Mouse (Mus musculus) midbrain, embryonic 15.5 days (tissue): ENCODE results near the gene Nek8. TPM values are rescaled to one million over a fixed set of nuclear protein-coding genes. Genes with fewer than 3 reads are reported as not detected.
A peak's percentile ranks its signal among the peaks of the same experiment; 100 is the strongest.

Source experiments
- ATAC-seq: fragments of 200-750 bp; cut with Nextera tagmentation; replicated peaks from 2 replicates; pipeline ENCODE4 v1.8.0; 2017; ENCODE audit warnings: moderate TSS enrichment
- H3K27ac ChIP-seq: fragments of 300-500 bp; sonication (generic); 2 replicates; pipeline ENCODE4 v1.5.1; 2015; ENCODE audit warnings: mild to moderate bottlenecking, inconsistent platforms
- H3K27me3 ChIP-seq: fragments of 300-500 bp; sonication (generic); replicated peaks from 2 replicates; pipeline ENCODE4 v1.6.1; 2015; ENCODE audit warnings: inconsistent platforms
- H3K36me3 ChIP-seq: fragments of 300-500 bp; sonication (generic); replicated peaks from 2 replicates; pipeline ENCODE4 v1.6.1; 2015; ENCODE audit warnings: inconsistent platforms
- H3K4me1 ChIP-seq: fragments of 300-500 bp; sonication (generic); 2 replicates; pipeline ENCODE4 v1.6.1; 2015; ENCODE audit warnings: inconsistent platforms
- H3K4me2 ChIP-seq: fragments of 300-500 bp; sonication (generic); 2 replicates; pipeline ENCODE4 v1.6.1; 2015; ENCODE audit warnings: inconsistent platforms, mild to moderate bottlenecking, moderate library complexity
- H3K4me3 ChIP-seq: fragments of 300-500 bp; sonication (generic); 2 replicates; pipeline ENCODE4 v1.5.1; 2015; ENCODE audit warnings: mild to moderate bottlenecking, inconsistent platforms
- H3K9ac ChIP-seq: fragments of 300-500 bp; sonication (generic); 2 replicates; pipeline ENCODE4 v1.6.1; 2015; ENCODE audit warnings: mild to moderate bottlenecking, inconsistent platforms
- H3K9me3 ChIP-seq: fragments of 300-500 bp; sonication (generic); 2 replicates; pipeline ENCODE4 v1.6.1; 2016; ENCODE audit warnings: inconsistent platforms
- WGBS: fragments of 180-500 bp; shearing (Covaris S2); methylation state at CpG from one replicate; pipeline ENCODE4 v1.1.7; 2015; ENCODE audit warnings: mixed read lengths; 5-methylcytosine and 5-hydroxymethylcytosine counted together
- microRNA-seq: library from miRNA; unstranded; fragments of <30 nt; microRNA quantifications from one replicate; pipeline ENCODE4, GENCODE M21; 2016
- polyA plus RNA-seq: library from polyadenylated mRNA; unstranded; fragments of >200 nt; fragmentation: Nextera tagmentation; extraction: Ambion mirVana; gene quantifications from 2 replicates; pipeline ENCODE4 v1.2.1, GENCODE M21; 2015

Nek8 gene
- polyA plus RNA-seq, 1 experiment from 2014 or later = 6.5 TPM

GRCm38 (mm10) chr11:78123782-78124181 is 52.7 kb downstream of the Nek8 start:
- Histone ChIP-seq H3K27ac (no peak overlapping the region), H3K27me3 (no peaks in the 10 kb centered on the region), H3K9ac (no peak overlapping the region), H3K36me3 (no peaks in the 10 kb centered on the region), H3K4me1 (peaks cover 23% of the 10 kb centered on the region), H3K4me3 (no peak overlapping the region), H3K9me3 (no peaks in the 10 kb centered on the region), H3K4me2 (no peak overlapping the region)
- no peak for ATAC-seq

GRCm38 (mm10) chr11:78122815-78123214 is 53.7 kb downstream of the Nek8 start:
- Histone ChIP-seq H3K9me3 (no peaks in the 10 kb centered on the region), H3K4me2 (no peak overlapping the region), H3K4me1 (peaks cover 31% of the 10 kb centered on the region), H3K36me3 (no peaks in the 10 kb centered on the region), H3K4me3 (no peak overlapping the region), H3K27me3 (no peaks in the 10 kb centered on the region), H3K27ac (no peak overlapping the region), H3K9ac (no peak overlapping the region)
- WGBS = 89% methylated on average over 4 of the region's 4 CpGs
- ATAC-seq = no peak

DNA sequence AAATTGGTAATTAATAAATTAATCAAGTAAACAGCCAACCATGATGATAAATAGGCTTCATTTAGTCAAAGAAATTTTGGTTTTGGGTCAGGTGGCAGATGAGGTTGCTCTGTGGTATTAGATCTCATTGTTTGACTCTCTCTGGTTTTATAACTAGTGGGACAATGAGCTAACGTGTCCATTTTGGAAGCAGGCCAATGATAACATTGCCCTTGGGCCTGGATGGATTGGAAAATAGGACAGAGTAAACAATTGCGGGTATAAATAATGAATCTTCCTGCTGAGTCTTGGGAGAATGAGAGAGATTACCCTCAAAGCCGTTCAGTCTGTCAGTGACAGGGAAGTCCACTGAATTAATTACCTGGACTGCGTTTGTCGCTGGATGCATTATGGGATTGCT is 55.3 kb downstream of the Nek8 start:
- WGBS = 24% methylated on average over 5 of the region's 5 CpGs
- no peak for ATAC-seq
- Histone ChIP-seq H3K27ac (no peak overlapping the region), H3K4me1 (peaks cover 40% of the 10 kb centered on the region), H3K4me3 (no peak overlapping the region), H3K36me3 (no peaks in the 10 kb centered on the region), H3K27me3 (no peaks in the 10 kb centered on the region), H3K9ac (no peak overlapping the region), H3K9me3 (no peaks in the 10 kb centered on the region), H3K4me2 (no peak overlapping the region)

- Histone ChIP-seq H3K9me3 (no peaks in the 10 kb centered on the region), H3K4me1 (peaks cover 44% of the 10 kb centered on the region), H3K27ac (no peak overlapping the region), H3K4me3 (no peak overlapping the region), H3K36me3 (no peaks in the 10 kb centered on the region), H3K27me3 (no peaks in the 10 kb centered on the region), H3K4me2 (no peak overlapping the region), H3K9ac (no peak overlapping the region)
- ATAC-seq = no peak
- WGBS = 82% methylated on average over 8 of the region's 8 CpGs
Measured at GRCm38 (mm10) chr11:78119898-78120297, 56.6 kb downstream of the Nek8 start.

DNA sequence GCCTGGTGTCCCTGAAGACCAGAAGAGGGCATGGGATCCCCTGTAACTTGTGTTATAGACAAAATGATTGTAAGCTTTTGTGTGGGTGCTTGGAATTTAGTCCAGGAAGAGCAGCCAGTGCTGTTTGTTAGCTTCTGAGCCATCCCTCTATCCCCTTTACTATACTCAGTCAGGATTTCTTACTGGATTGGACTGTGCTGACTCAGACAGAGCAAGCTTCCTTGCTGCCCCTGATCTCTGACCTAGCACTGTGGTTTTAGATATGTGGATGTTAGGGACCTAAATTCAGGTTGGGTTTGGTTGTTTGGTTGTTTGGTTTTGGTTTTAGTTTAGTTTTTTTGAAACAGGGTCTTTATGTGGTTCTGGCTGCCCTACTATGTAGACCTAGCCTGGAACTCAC is 58.0 kb downstream of the Nek8 start:
- H3K27ac ChIP-seq = no peak overlapping the region
- H3K9ac ChIP-seq = no peak overlapping the region
- ATAC-seq = no peak
- no peak overlapping the region for H3K4me2 ChIP-seq
- H3K4me1 ChIP-seq = peaks cover 55% of the 10 kb centered on the region
- no peak overlapping the region for H3K4me3 ChIP-seq
- H3K27me3 ChIP-seq = no peaks in the 10 kb centered on the region
- H3K9me3 ChIP-seq = no peaks in the 10 kb centered on the region
- no peaks in the 10 kb centered on the region for H3K36me3 ChIP-seq

DNA sequence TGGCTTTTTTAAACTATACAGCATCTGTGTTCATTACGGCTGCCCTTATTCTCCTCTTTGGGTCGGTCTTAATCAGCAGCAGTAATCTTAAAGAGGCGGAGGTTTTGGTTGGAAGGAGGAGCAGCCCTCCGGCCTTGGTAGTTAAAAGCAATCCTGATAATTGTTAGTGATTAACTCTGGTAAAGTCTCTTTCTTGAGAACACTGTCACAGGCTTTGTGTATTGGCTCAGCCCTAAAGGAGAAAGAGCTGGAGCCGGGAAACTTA is 60.4 kb downstream of the Nek8 start:
- Histone ChIP-seq H3K9ac (peak overlapping the region; percentile 82), H3K36me3 (no peaks in the 10 kb centered on the region), H3K4me2 (peak overlapping the region; percentile 74), H3K4me1 (peaks cover 49% of the 10 kb centered on the region), H3K27ac (peak overlapping the region; percentile 94), H3K27me3 (no peaks in the 10 kb centered on the region), H3K4me3 (peak overlapping the region; percentile 64), H3K9me3 (no peaks in the 10 kb centered on the region)
- 4% methylated on average over 5 of the region's 5 CpGs for WGBS
- ATAC-seq = no peak

Small RNA genes lying within 50 kb of the gene (microRNA-seq; reads per million reads assigned to microRNA genes)
- 0.74 reads per million for gene Mir7653

Other genes with a start within 250 kb of the Nek8 start
- 159 and 162 TPM in 2 replicates for gene Sez6, start 245.9 kb downstream of the Nek8 start, polyA plus RNA-seq
- gene Phf12, start 193.9 kb downstream of the Nek8 start, polyA plus RNA-seq = 19.2 and 20.7 TPM in 2 replicates
- 51.8 and 52.7 TPM in 2 replicates for gene Dhrs13, start 144.4 kb downstream of the Nek8 start, polyA plus RNA-seq
- 76.7 and 80.4 TPM in 2 replicates for gene Flot2, start 138.7 kb downstream of the Nek8 start, polyA plus RNA-seq
- gene Eral1, start 96.3 kb downstream of the Nek8 start, polyA plus RNA-seq = 31.7 and 33.5 TPM in 2 replicates
- gene Fam222b, start 82.0 kb downstream of the Nek8 start, polyA plus RNA-seq = 33.0 and 33.4 TPM in 2 replicates
- 101 and 107 TPM in 2 replicates for gene Traf4, start 11.1 kb downstream of the Nek8 start, polyA plus RNA-seq
- gene Tlcd1, start within 50 bp of the Nek8 start, polyA plus RNA-seq = 7.4 and 7.6 TPM in 2 replicates
- gene Rpl23a, start 6.9 kb upstream of the Nek8 start, polyA plus RNA-seq = 695 and 703 TPM in 2 replicates
- 56.3 and 61.5 TPM in 2 replicates for gene Rab34, start 11.8 kb upstream of the Nek8 start, polyA plus RNA-seq
- gene Proca1, start 16.7 kb upstream of the Nek8 start, polyA plus RNA-seq = 1.7 and 2.2 TPM in 2 replicates
- gene Sdf2, start 69.1 kb upstream of the Nek8 start, polyA plus RNA-seq = 90.0 and 93.6 TPM in 2 replicates
- 30.0 and 31.7 TPM in 2 replicates for gene Supt6, start 69.3 kb upstream of the Nek8 start, polyA plus RNA-seq
- 55.0 and 62.3 TPM in 2 replicates for gene 2610507B11Rik, start 85.1 kb upstream of the Nek8 start, polyA plus RNA-seq
- gene BC030499, start 114.2 kb upstream of the Nek8 start, polyA plus RNA-seq = 0.11 and 0.28 TPM in 2 replicates
- gene Spag5, start 124.9 kb upstream of the Nek8 start, polyA plus RNA-seq = 6.9 and 9.6 TPM in 2 replicates
- gene Aldoc, start 146.3 kb upstream of the Nek8 start, polyA plus RNA-seq = 84.9 and 129 TPM in 2 replicates
- 71.5 and 76.6 TPM in 2 replicates for gene Pigs, start 151.7 kb upstream of the Nek8 start, polyA plus RNA-seq
- gene Unc119, start 166.8 kb upstream of the Nek8 start, polyA plus RNA-seq = 80.8 and 89.7 TPM in 2 replicates
- gene Foxn1, start 209.9 kb upstream of the Nek8 start, polyA plus RNA-seq = not detected in 2 replicates
- not detected in 2 replicates for gene Slc13a2, start 245.5 kb upstream of the Nek8 start, polyA plus RNA-seq